Mouse (Mus musculus) spleen, adult 2 months (tissue): Measurements from ENCODE around the gene Myh6.

ENCODE experiments used
- CTCF ChIP-seq: fragments of 200-500 bp; IDR thresholded peaks from 2 replicates; pipeline ENCODE4 v1.5.1; 2011; ENCODE audit warnings: mild to moderate bottlenecking, inconsistent platforms; ENCODE audit not compliant: insufficient read depth, insufficient read length, insufficient replicate concordance; ENCODE audit errors: extremely low read depth
- POLR2A ChIP-seq: fragments of 200-500 bp; IDR thresholded peaks from 2 replicates; pipeline ENCODE4 v1.6.1; 2011; ENCODE audit warnings: low read depth, low read length, inconsistent platforms

GRCm38 (mm10) chr14:54932645-54933150 lies 34.0 kb downstream of the Myh6 start, which contains the start of gene Il25:
- TF ChIP-seq CTCF = no peak
- TF ChIP-seq POLR2A = no peak
